Mouse (Mus musculus) cerebellum, adult 2 months (tissue): ENCODE measurements around the gene Rabep2.

Experiments
- CTCF ChIP-seq: fragments of 200-500 bp; IDR thresholded peaks from 2 replicates; pipeline ENCODE4 v1.5.1; 2011; ENCODE audit warnings: low read depth, mild to moderate bottlenecking, control low read depth, low read length, moderate library complexity, borderline replicate concordance; ENCODE audit not compliant: insufficient read depth
- POLR2A ChIP-seq: fragments of 200-500 bp; IDR thresholded peaks from 2 replicates; pipeline ENCODE4 v1.6.1; 2011; ENCODE audit warnings: low read length, control low read depth, borderline replicate concordance; ENCODE audit not compliant: insufficient read depth

DNA sequence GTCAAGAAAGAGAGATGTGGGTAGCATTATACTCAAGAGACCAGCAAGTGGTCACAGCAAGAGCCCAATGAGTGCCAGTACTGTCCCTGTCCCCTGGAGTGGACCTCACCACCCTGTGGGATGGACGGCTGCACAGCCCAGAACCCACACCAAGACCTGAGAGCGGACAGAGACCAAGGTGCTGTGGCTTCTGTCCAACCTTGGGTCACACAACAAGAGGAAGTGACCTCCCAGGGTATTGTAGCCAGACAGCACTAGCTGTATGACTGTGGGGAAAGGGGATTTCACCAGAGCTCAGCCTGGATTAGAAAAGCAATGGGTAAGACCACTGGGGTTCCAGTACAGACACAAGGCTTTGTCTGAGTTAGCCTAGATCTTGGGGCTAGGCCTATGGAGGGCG, 23.7 kb downstream of the Rabep2 start:
- TF ChIP-seq POLR2A (no peak), CTCF (no peak)
